Mouse (Mus musculus) kidney, postnatal 10 days (tissue): Measurements from ENCODE around the gene Naa40.

ENCODE experiments used
- DNase-seq: peaks from one replicate; pipeline ENCODE4 v3.0.0; 2021; ENCODE audit warnings: mixed read lengths

The Naa40 gene

DNA sequence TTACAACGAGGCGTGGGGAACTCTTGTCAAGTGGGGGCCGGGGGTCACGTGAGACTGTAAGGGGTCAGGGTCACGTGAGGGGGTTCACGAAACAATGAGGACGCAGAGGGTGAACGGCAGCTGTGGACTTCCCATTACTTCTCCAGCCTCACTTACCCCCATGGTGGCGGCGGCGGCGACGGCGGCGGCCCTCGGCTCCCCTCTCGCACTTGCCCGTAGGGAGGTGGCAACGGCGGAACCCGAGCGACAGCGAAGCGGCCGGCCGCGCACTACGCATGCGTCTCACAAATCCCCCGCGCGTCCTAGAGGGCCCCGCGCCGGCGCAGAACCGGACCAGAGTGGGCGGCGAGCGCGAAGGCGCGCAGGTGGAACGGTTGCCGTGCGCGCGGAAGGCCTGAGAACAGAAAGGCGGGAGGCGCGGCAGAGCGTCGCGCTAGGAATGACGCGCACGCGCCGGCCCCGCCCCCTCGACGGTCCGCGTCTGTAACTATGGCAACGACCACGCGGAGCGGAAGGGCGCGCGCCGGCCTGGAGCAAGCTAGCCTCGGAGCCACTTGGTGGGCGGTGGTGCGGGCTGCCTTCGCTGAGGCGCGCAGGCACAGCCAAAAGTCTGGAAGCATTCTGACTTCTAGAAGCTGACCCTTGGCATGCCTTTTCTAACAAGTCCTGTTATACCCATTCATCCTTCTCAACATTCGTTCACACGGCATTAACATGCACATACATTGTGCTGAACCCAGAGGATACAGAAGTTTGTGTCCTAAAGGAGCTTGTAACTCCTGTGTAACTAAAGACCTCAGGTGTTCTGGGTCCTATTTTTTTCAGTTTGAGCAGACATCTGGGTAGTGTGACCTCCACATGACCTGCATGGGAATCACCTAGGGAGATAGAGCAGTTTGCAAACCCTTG, at the start of gene Naa40:
Gene Naa40, minus strand, starts transcription at position 402 of the 909 bp plus-strand sequence.
- peak; percentile 96 for DNase-seq

DNA sequence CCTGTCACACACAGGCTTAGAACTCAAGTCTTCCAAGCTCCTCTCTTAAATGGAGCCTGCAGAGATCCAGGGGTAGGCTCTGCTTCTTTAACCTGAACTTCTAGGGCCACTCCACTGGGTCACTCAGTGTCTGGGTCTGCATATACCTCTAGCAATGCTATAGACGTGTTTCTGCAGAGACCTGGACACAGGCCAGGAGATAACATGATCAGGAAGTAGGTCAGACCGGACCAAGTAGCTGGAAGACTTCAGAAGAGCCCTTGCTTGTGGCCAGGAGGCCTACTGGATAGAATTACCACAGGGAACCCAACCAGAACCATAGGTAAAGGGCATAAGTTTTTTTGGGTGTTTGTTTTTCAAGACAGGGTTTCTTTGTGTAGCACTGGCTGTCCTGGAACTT, 48.8 kb upstream of the Naa40 start:
- no peak for DNase-seq

DNA sequence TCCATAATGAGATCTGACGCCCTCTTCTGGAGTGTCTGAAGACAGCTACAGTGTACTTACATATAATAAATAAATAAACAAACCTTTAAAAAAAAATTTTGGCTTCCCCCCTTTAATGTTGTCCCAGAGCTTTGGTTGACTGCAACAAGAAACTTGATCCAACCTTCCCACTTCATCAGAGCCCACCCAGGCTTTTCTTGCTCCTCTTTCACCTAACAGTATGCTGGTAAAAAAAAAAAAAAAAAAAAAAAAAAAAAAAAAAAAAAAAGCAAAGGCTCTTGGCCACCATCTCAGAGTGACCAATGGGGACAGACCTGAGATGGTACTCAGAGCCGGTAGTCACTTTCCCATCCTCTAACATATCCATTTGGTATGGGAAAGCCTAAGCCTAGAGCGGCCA, 47.3 kb upstream of the Naa40 start:
- no peak for DNase-seq

DNA sequence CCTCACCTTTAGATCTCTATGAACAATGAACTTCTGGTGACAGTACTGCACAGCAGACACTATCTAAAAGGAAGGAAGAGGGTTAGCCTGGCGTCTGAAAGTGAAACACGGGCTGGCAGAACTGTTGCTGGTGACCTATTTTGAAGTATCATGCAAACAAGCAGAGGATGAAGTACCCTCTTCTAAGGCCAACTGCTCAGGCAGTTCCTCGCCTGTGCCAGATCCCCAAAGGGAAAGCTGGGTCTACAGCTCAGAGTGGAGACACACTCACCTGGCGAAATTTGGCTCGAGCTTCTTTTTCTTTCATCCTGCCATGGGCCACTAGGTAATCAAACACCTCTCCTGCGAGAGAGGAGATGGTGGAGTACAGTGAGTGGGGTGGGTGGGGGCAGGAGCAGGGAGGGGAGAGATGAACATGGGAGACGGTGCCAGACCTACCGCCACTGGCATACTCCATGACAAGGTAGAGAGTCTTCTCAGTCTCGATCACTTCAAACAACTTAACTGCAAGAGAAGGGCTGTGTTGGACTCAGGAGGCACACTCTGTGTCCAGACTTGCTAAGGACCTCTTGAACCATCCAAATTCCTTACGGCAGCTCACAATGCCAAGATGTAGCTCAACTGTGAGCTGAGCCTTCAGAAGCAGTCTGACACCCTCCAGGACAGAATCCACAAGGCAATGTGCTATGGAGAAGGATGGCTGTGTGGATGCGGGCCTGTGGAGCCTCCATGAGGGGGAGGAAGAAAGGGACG, 45.8 kb upstream of the Naa40 start:
- DNase-seq: no peak

DNA sequence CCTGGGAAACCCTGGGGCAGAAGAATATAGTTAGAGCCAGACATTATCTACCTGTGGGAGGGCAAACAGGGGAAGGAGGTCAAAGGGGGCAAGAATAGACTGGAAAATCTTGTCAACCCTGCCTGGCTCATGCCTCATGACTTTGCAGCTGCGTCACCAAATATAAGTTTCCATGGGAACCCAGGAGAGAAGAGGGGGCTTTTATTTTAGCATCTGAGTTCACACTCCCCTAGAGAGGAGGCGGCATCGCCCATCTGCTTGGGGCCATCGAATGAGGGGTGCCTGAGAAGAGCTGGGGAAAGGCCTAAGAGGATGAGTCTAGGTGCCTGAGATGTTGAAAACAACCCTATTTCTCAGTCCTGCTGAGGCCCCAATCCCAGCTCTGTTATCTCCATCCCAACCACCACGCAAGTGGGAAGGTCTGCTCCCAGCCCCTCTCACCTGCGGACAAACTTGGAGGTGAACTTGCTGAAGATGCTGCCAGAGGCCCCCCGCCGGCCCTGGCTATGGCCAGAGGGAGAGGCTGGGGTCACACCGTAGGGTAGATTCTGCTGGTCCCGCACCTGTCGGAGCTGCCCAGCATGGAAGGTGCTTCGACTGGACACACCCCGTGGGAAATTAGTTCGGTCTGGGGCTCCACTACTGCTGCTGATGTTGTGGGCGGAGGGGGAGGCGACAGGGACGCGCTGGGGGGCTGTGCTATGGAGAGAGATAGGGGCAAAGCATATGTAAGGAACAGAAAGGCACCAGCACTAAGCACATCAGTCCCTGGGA, 39.8 kb upstream of the Naa40 start:
- no peak for DNase-seq

DNA sequence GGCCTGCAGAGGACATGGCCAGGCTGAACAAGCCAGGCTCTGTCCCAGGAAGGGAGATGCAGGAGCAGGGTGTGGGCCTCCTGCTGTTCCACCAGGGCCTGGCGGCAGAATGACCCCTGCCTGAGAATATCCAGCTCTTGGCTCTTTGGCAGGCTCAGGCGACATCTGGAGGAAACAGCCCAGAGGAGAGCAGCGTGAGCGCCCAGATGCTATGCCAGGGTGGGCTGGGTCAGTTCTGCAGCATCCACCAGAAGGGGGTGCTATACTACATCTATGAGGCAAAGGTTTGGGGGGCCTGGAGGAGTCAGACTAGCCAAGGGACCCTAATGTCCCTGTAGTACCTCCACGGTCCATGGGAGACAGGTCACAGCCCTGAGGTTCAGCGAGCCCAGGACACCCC, 38.1 kb upstream of the Naa40 start:
- peak; percentile 77 for DNase-seq

DNA sequence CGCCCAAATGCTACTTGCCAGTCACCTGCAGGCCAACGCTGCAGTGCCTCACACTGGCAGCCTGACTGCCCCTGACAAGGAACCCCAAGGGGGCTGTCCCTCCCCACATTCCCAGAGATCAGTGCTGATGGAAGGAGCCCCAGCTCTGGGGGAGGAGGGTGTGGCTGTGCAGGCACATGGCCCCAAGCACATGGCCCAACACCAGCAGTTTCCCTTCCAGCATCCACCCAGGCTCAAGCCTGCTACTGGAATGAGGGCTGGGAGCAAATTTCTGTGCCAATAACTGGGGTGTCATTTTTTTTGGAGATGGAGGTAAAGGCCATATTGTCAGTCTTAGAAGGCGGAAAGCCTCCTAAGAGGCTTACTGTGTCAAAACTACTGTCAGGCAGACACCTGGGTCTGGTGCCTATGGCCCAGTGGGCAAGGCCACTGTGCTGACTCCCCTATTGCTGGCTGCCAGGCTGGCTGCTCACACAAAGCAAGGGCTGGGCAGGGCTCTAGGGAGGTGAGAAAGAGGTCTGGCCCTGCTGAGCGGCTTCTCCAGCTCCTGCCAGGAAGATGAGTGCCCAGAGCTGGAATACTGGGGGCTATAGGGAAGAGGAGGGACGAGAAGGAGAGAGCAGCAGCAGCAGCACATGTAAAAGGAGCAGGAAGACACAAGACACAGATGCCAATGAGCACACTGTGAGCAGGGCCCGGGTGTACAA, 37.4 kb upstream of the Naa40 start:
- no peak for DNase-seq

DNA sequence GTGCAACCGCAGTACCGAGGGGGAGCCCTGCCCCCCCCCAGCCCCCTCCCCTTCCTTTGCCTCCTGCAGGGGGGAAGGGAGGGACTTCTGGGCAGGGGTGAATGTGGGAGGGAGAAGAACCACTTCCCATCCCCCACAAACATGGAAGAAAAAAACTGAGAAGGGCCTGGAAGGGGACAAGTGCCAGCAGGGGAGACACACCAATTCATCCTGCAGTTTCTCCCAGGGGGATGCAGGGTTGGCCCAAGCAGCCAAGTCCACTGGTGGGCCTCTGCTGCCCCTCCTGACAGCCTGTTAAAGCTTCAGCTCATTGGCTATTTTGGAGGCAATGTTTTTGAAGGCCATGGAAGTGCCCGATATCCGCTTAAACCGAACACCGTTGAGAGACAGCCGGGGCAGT, 35.8 kb upstream of the Naa40 start:
- DNase-seq: no peak

DNA sequence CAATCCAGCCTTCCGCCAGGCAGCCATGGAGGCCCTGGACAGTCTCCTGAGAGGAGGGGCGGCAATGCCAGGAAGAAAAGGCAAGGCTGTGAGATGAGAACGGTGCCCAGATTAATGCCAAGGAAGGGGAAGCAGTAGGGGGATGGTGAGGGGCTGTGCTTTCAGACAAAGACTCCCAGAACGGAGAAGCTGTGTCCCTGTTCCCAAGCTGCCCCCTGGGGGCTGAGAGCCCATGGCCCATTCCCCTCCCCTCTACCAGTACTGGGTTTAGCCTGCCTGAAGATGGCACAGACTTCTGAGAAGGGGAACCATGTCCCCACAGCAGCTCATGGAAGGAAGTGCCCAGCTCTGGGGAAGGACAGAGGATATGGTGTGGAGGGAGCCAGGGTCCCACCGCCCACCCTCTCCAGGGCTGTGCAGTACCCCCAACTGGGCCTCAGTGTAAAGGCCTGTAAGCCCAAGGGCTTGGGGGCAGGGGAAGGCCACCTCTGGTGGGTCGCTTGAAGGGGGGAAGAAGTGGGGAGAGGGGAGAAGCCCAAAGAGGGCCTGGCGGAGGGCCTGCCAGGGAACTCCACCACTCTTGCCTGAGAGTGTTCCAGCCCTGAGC, 35.2 kb upstream of the Naa40 start:
- DNase-seq: no peak

DNA sequence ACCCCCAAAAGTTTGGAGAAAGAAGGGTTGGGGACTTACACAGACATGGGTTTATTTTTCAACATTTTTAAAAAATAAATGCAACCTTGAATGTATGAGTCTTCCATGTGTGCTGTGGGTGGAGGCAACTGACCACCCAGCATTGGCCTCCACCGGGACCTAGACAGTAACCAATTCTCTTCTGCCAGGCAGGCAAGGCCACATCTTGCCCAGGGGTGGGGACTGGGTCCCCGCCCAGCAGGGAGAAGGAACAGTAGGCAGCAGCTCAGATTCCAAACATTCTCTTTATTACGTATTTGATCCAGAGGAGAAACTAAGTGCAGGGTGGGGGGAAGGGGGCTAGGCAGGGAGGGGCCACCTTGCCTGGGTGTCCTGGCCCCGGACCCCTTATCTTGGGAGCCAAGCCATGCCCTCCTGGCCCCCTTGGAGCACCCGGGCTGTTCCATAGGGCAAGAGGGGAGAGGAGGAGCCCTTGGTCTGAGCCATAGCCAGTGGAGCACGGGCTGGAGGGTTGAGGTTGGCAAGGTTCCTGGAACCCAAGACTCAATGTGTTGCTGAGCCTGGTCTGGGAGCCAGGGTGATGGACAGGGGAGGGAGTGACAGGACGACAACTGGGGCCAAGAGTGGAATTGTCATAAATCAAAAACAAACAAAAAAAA, 34.3 kb upstream of the Naa40 start:
- DNase-seq: peak; percentile 26

DNA sequence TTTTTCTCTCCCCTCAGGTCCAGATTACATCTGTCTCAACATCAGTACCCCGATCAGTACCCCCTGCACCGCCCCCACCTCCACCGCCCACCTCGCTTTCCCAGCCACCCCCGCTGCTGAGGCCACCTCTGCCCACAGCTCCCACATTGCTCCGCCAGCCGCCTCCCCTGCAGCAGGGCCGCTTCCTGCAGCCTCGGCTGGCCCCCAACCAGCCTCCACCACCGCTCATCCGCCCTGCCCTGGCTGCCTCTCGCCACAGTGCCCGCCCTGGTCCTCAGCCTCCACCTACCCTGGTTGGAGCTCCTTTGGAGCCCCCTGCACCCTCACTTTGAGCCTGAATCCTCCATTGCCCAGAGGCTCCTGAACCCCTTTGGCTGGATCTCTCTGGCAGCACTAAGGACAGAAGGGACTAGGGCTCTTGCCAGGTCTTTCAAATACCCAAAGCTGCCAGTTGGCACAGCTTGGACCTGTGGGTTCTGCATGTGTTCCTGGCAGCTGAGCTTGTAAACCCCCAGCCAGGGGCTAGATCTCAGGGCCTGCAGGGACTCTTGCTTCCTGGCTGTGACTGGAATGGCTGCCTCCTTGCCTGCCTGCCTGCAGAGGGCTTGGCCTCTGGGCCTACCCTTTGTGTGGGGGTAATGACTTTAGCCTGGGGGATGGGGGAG, 33.5 kb upstream of the Naa40 start:
- peak; percentile 20 for DNase-seq

DNA sequence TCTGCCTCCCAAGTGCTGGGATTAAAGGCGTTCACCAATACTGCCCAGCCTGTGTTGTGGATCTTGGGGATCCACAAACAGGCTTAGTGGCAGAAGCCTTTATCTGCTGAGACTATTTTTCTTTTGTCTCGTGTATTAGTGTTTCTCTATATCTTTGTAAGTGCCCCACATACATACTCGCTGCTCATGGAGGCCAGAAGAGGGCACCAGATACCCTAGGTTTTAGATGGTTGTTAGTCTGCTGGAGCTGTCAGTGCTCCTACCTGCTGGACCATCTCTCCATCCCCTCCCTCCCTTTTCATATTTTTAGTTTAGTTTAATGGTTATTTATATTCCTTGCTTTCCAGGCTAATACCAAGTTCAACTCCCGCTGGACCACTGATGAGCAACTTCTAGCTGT, 32.5 kb upstream of the Naa40 start:
- no peak for DNase-seq

DNA sequence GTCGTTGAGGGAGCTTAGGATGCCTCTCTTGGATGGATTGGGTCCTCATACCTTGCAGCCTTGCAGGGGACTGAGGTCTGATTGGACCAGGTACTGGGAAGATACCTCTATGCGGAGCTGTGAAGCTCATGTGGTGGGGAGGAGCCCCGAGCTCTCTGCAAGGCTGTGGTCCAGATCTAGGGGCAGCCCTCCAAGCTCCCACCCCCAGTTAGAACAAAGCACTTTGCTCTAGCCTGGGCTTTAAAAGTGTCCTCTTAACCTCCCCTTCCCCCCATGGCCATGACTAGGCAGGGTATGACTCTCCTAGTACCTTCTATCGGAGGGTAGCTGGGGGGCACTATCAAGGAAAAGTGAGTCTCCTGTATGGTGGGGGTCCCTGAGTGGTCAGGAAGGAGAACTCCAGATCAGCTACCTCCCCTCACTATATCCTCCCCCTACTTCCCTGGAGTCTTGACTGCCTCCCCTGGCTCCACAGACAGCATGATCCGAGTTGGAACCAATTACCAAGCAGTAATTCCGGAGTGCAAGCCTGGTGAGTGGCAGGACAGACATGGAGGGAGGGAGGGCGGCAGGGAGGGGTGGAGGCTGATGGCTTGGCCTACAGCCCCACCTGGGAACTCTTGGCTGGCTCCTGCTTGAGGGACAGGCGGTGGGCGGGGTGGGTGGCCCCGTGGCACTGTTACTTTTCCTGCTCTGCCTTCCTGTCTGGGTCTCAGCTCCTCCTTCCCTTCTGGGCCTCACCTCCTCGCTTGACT, 28.5 kb upstream of the Naa40 start:
- peak; percentile 39 for DNase-seq

DNA sequence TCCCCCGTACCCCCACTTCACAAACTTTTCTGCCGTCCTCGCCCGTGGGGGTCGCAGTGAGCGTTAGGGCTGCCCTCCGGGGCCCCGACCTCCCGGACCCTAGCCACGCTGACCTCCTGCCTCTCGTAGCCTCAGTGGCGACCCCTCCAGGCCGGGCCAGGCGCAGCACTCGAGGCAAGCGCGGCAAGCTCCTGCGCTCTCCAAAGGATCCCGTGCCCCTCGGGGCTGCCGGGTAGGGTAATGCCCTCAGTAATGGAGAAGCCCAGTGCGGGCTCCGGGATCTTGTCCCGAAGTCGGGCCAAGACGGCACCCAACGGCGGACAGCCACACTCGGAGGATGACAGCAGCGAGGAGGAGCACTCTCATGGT, 27.7 kb upstream of the Naa40 start:
- peak; percentile 89 for DNase-seq

DNA sequence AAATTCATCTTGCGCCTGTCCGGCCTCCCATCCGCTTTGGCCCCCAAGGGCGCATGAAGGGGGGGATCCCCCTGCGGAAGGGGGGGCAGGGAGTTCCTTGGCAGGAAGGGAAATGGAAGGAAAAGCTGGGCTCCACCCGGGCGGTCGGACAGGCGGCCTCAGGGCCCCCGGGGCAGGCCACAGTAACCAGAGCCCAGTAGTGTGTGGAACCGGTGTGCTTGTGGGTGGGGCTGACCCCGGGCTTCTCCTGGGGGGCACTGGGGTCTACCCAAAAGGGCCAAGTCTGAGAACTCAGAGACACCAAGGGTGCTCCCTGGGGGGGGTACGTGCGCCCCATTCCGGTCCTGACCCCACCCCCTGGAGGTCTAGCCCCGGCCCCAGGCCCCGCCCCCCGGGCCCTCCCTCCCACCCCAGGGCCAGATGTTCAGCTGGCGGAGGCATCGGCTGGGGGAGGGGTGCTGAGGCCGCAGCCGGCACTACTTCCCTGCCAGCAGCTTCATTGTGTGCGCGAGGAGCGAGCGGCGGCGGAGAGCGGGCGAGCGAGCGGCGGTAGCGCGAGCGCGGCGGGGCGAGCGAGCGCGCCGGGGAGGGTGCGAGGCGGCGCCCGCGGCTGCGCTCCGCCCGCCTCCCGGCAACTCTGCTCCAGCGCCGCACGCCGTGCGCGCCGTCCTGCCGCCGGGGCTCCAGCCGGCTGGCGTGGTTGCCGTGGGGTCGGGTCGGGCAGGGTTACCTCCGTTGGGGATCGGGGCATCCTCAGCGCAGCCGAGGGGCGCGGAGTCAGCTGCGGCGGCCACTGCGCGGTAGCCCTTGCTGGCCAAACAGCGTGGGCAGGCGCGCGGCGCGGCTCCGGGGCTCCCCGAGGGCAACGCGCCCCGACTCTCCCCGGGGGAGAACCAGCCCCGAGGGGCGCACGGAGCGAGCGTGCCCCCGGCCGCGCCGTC, 27.1 kb upstream of the Naa40 start:
- DNase-seq: peak; percentile 92

DNA sequence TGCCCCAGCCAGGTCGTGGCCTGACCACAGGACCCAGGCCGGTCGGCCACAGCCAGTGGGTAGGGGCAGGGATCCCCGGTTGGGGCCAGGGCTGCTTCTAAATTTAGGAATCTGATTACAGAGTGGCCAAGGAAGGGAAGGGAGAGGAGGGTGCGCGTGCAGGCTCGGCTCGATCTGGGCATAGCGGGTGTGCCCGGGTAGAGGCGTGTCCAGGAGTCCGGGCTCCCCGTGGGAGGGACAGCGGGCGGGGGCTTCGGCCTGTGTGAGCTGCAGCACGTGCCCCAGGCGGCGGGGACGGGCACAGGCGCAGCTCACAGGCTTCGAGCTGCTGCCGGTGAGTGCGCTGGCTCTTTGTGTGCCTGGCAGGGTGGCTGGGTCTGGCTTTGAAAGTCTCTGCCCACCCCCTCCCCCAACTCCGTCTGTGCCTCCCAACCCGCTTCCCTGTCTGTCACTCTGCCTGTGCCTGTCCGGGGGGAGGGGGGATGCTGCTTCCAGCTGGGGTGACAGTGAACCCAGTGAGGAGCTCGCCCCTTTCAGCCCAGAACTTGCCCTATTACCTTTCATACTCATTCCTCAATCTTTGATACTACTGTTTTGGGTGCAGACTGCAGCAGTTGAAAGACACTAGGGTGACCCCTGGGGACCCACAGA, 26.2 kb upstream of the Naa40 start, which contains the start of gene Rcor2:
Gene Rcor2, plus strand, starts transcription at position 235 of the 651 bp plus-strand sequence.
- DNase-seq: peak; percentile 79

DNA sequence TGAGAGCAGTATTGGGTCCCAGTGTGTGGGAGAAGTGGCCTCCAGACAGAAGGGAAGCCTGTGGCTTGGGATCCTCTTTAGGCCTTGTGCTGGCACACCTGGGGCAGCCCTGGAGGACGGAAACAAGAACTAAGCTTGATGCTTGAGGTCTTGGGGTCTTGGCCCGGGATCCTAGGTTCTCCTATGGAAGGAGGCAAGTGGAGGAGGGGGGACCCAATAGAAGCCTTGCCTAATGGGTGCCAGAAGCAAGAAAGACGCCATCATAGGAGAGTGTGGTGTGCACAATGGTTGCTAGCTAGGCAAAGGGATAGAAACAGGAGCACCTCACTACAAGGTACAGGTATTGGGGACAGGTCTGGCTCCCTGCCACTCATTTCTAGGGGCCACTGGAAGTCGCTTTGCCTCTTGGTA, 25.4 kb upstream of the Naa40 start:
- DNase-seq: peak; percentile 17

DNA sequence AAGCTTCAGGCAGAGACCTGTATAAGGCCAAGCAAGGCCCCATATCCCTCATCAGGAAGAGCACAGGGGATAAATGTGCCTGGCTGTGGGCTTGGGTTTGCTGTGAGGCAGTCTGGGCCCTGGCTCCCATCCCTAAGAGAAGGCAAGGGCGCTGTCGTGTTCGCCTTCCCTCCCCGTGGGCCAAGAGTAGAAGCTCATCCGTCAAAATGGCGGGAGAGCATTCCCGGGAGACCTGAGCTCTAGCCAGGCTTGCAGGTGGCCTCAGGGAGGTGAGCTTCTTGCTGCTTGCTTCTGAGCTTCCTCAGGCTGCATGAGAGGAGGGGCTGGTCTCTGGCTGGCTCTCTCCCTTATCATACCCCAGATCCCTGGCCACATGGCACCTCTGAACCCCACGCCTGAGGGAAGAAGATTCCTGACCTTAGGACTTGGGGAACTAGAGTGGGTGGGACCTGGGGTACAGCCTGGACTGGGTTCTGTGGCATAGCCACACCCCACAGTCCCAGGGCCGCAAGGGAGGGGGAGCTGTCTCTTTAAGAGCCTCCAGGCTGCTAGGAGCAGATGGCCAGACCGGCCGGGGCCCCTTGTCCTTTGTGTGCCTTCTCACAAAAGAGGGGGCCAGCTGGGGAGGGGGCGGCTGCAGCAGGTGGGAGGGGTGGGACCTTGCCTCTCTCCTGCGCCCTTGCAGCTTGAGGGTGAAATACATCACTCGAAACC, 24.7 kb upstream of the Naa40 start:
- peak; percentile 44 for DNase-seq
